ENCODE assay signal across 7 mouse cellular contexts in the genomic region with DNA sequence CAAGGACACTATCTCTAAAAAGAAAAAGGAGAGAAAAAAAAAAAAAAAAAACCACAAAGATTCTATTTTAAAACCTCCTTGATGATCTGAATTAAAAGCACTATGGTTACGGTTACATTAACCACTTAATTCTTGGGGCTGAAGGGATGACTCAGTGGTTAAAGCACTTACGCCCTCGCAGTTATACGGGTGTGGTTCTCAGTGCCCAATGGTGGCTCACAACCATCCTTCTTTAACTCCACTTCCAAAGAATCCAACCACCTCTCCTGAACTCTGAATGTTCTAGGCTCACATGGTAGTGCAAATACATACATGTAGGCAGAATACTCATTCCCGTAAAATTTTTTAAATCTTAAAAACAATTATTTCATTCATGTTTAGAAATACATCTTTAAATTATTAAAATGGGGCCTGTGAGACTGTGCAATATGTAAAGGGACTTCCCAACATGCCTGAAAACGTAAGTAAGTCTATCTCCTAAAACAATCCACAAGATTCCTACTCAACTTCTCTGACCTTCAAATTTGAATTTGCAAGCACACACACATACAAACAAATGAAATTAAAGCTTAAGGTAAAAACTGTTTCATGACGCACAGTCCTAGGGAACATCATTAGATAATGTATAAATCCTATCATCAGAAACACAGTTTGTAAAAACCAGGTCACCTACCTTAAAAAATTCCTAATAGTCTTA. TPM values are rescaled to one million over a fixed set of nuclear protein-coding genes. Genes with fewer than 3 reads are reported as not detected.
DNase-seq lines count a peak whose midpoint lies in the region; ATAC-seq and TF ChIP-seq lines count a peak whose summit lies in the region.

No protein-coding gene starts in this region.

- H3K4me2 ChIP-seq in forebrain, embryonic 15.5 days (replicated peaks), result peak overlapping the region; percentile 40
- H3K4me2 ChIP-seq in liver, embryonic 11.5 days, result peak overlapping the region; percentile 19; the same call in 1 of the 2 replicates
- H3K4me2 ChIP-seq in stomach, embryonic 16.5 days (ENCODE audit: low read depth, low read length), result peak overlapping the region; percentile 57

- H3K79me3 ChIP-seq in C2C12 (ENCODE audit: low read depth), result peaks cover 92% of the 10 kb centered on the region

- WGBS in forebrain, embryonic 15.5 days, result 57% methylated on average over 7 of the region's 7 CpGs
- 79% methylated on average over 7 of the region's 7 CpGs for WGBS in liver, embryonic 11.5 days
- WGBS in stomach, embryonic 16.5 days, result 59% methylated on average over 7 of the region's 7 CpGs

- H3K4me1 ChIP-seq in forebrain, embryonic 15.5 days, result peaks cover 28% of the 10 kb centered on the region
- peaks cover 15% of the 10 kb centered on the region for H3K4me1 ChIP-seq in liver, embryonic 11.5 days (replicated peaks; ENCODE audit: control insufficient read depth, insufficient read depth, low read length)
- peaks cover 18% of the 10 kb centered on the region for H3K4me1 ChIP-seq in stomach, embryonic 16.5 days (ENCODE audit: control insufficient read depth, insufficient read depth, low read length)

- H3K27ac ChIP-seq in forebrain, embryonic 15.5 days (replicated peaks), result 0 out of 2 replicates have a peak overlapping the region, but pooled peaks have one; percentile 19
- H3K27ac ChIP-seq in liver, embryonic 11.5 days (ENCODE audit: low read depth, low read length), result no peak overlapping the region
- H3K27ac ChIP-seq in stomach, embryonic 16.5 days (ENCODE audit: low read length), result peak overlapping the region; percentile 67; the same call in 1 of the 2 replicates

- no peaks in the 10 kb centered on the region for H3K27me3 ChIP-seq in C2C12 (ENCODE audit: control insufficient read depth, insufficient read depth, insufficient read length)
- H3K27me3 ChIP-seq in forebrain, embryonic 15.5 days, result no peaks in the 10 kb centered on the region
- no peaks in the 10 kb centered on the region for H3K27me3 ChIP-seq in liver, embryonic 11.5 days (replicated peaks; ENCODE audit: control insufficient read depth, insufficient read depth, low read length)
- H3K27me3 ChIP-seq in stomach, embryonic 16.5 days (ENCODE audit: control insufficient read depth, insufficient read depth, low read length), result no peaks in the 10 kb centered on the region

- peak; percentile 80 for DNase-seq in 3T3-L1 (ENCODE audit: low read depth, low spot score)
- DNase-seq in liver, embryonic 11.5 days (ENCODE audit: low spot score), result no peak
- DNase-seq in Muller cell, postnatal 12 days (ENCODE audit: inconsistent ontology term), result no peak
- no peak for DNase-seq in cerebellum, postnatal 4 days (ENCODE audit: low spot score in 2 of 2)

- peaks cover 75% of the 10 kb centered on the region for H3K36me3 ChIP-seq in C2C12 (ENCODE audit: control insufficient read depth, insufficient read depth)
- peaks cover 21% of the 10 kb centered on the region for H3K36me3 ChIP-seq in forebrain, embryonic 15.5 days
- peaks cover 14% of the 10 kb centered on the region for H3K36me3 ChIP-seq in liver, embryonic 11.5 days (ENCODE audit: control insufficient read depth, insufficient read depth, low read length)
- H3K36me3 ChIP-seq in stomach, embryonic 16.5 days (ENCODE audit: control insufficient read depth, insufficient read depth, low read length), result peaks cover 18% of the 10 kb centered on the region

- peaks cover 100% of the 10 kb centered on the region for H3K79me2 ChIP-seq in C2C12 (ENCODE audit: control insufficient read depth, insufficient read depth)

- H3K4me3 ChIP-seq in C2C12 (ENCODE audit: insufficient read depth, poor library complexity, severe bottlenecking), result no peak overlapping the region
- H3K4me3 ChIP-seq in forebrain, embryonic 15.5 days, result peak overlapping the region; percentile 21
- H3K4me3 ChIP-seq in liver, embryonic 11.5 days (ENCODE audit: low read depth, low read length), result no peak overlapping the region
- H3K4me3 ChIP-seq in stomach, embryonic 16.5 days (replicated peaks; ENCODE audit: low read length), result peak overlapping the region; percentile 31

- ATAC-seq in forebrain, embryonic 15.5 days (replicated peaks), result no peak
- ATAC-seq in liver, embryonic 11.5 days (replicated peaks; ENCODE audit: low FRiP score), result no peak
- ATAC-seq in stomach, embryonic 16.5 days (ENCODE audit: insufficient read depth, low FRiP score), result no peak

- H3ac ChIP-seq in C2C12 (ENCODE audit: control insufficient read depth, insufficient read length, low read depth), result no peak overlapping the region

- H3K9ac ChIP-seq in forebrain, embryonic 15.5 days (replicated peaks), result peak overlapping the region; percentile 37
- H3K9ac ChIP-seq in liver, embryonic 11.5 days (ENCODE audit: low read depth, low read length), result no peak overlapping the region
- peak overlapping the region; percentile 60; the same call in 1 of the 2 replicates for H3K9ac ChIP-seq in stomach, embryonic 16.5 days (ENCODE audit: low read length)

- TF ChIP-seq CTCF in C2C12 (IDR thresholded peaks at IDR 0.05; ENCODE audit: control insufficient read depth, insufficient read depth, insufficient read length), result no peak

- H3K9me3 ChIP-seq in forebrain, embryonic 15.5 days, result no peaks in the 10 kb centered on the region
- H3K9me3 ChIP-seq in liver, embryonic 11.5 days (ENCODE audit: control insufficient read depth, low read length), result no peaks in the 10 kb centered on the region
- no peaks in the 10 kb centered on the region for H3K9me3 ChIP-seq in stomach, embryonic 16.5 days (replicated peaks; ENCODE audit: control insufficient read depth, low read length)

TF ChIP-seq in C2C12, 6 proteins besides CTCF, POLR2A, EP300 and RAD21:
- TF ChIP-seq MAX (IDR thresholded peaks at IDR 0.05) (no peak), FOSL1 (IDR thresholded peaks at IDR 0.05; ENCODE audit: insufficient read depth, low read length, poor library complexity, severe bottlenecking) (peak; percentile 26)

RNA-seq across cellular contexts. Expression of a gene that starts 10.6 kb away (rescaled TPM):
- 5.8 TPM for polyA plus RNA-seq in C2C12 (2012; fragmentation: generic; extraction: Trizol)
- 58.0 and 67.1 TPM in 2 replicates for polyA plus RNA-seq in forebrain, embryonic 15.5 days (2015; fragmentation: Nextera tagmentation; extraction: Ambion mirVana)
- 30.9 and 34.5 TPM in 2 replicates for polyA plus RNA-seq in liver, embryonic 11.5 days (2014; fragmentation: Nextera tagmentation; extraction: Ambion mirVana)
- 35.8 and 44.5 TPM in 2 replicates for polyA plus RNA-seq in stomach, embryonic 16.5 days (2015; fragmentation: Nextera tagmentation; extraction: Ambion mirVana)

Comparison
In these comparisons a context has a peak if more than half of its experiments do, and no peak if none do; other contexts are left out.
1. H3K4me3 ChIP-seq: peak in forebrain, embryonic 15.5 days (single experiment) and stomach, embryonic 16.5 days (single experiment); none in C2C12 (single experiment) and liver, embryonic 11.5 days (single experiment).
2. Peak in every context shown above with its lines, with median percentiles within 50 percentile points of each other: H3K4me2 ChIP-seq.